ENCODE assay signal across 11 mouse cellular contexts in the genomic region with DNA sequence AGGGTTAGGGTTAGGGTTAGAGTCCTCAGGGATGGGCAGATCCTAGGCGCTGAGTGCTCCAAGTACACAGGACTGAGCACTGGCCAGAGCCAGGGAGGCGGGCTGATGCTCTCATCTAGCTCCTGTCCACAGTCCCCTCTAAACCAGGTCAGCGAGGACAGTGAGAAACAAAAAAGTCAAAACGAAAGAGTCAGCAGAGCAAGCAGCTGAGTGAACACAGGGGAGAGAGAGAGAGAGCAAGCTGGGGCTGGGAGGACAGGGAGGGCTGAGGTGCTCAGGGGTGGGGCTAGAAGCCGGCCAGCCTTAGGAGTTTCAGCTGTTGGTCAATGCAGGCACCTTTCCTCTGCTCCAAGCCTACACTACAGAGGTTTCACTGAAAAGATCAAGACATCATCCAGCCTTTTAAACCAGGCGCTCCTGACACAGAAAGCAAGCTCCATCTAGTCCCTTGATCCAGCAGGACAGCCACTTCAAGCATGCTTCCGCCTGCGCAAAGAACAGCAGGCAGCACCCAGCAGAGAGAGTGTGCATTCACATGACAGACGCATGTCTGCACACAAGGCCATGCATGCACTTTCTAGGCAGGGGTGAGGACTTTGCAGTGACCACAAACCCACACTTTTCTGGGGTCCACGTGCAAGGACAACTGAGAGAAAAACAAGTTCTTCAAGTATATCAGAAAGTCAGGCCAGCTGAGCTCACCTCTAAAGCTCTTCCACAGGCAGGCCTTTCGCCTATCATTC. TPM values are rescaled to one million over a fixed set of nuclear protein-coding genes. Genes with fewer than 3 reads are reported as not detected.
DNase-seq lines count a peak whose midpoint lies in the region; ATAC-seq and TF ChIP-seq lines count a peak whose summit lies in the region.
"Had no signal": no experiment of that assay in that cellular context is flagged by ENCODE, and none has a peak within 500 bp of the region (broad histone marks: within the 10 kb centered on the region; RNA-seq: fewer than 3 reads in every experiment).

No protein-coding gene starts in this region.

- peaks cover 23% of the 10 kb centered on the region for H3K4me1 ChIP-seq in heart, embryonic 13.5 days
- H3K4me1 ChIP-seq in neural tube, embryonic 11.5 days (ENCODE audit: control insufficient read depth, insufficient read depth, low read length), result peaks cover 4% of the 10 kb centered on the region; the same call in 1 of the 2 replicates
- H3K4me1 ChIP-seq in neural tube, embryonic 15.5 days, result peaks cover 23% of the 10 kb centered on the region
- peaks cover 4% of the 10 kb centered on the region; the same call in 1 of the 2 replicates for H3K4me1 ChIP-seq in small intestine, adult 2 months (ENCODE audit: control insufficient read depth, insufficient read depth, insufficient read length, low read length)
- H3K4me1 ChIP-seq: intestine, embryonic 15.5 days had no signal

- 54% methylated on average over 11 of the region's 11 CpGs for WGBS in heart, embryonic 13.5 days
- 50% methylated on average over 11 of the region's 11 CpGs for WGBS in neural tube, embryonic 11.5 days
- 64% methylated on average over 11 of the region's 11 CpGs for WGBS in neural tube, embryonic 15.5 days
- WGBS in small intestine, adult 2 months, result 68% methylated on average over 11 of the region's 11 CpGs

- H3K4me3 ChIP-seq in heart, embryonic 13.5 days, result peak overlapping the region; percentile 78
- no peak overlapping the region for H3K4me3 ChIP-seq in neural tube, embryonic 11.5 days (ENCODE audit: low read depth, low read length)
- no peak overlapping the region for H3K4me3 ChIP-seq in neural tube, embryonic 15.5 days (replicated peaks)
- peak overlapping the region; percentile 46 for H3K4me3 ChIP-seq in small intestine, adult 2 months (ENCODE audit: low read depth, low read length)
- H3K4me3 ChIP-seq in layer of hippocampus, adult 2 months, result no peak overlapping the region
- H3K4me3 ChIP-seq: forebrain, embryonic 15.5 days; intestine, embryonic 15.5 days had no signal

- no peak for TF ChIP-seq CTCF in small intestine, adult 2 months (IDR thresholded peaks at IDR 0.05; ENCODE audit: extremely low read depth, insufficient read length, insufficient replicate concordance, low read depth, low read length)
- no peak for TF ChIP-seq CTCF in layer of hippocampus, adult 2 months (conservative IDR thresholded peaks at IDR 0.05)

- peaks cover 38% of the 10 kb centered on the region for H3K27me3 ChIP-seq in heart, embryonic 13.5 days (replicated peaks)
- peaks cover 31% of the 10 kb centered on the region for H3K27me3 ChIP-seq in neural tube, embryonic 11.5 days (ENCODE audit: control insufficient read depth, insufficient read depth, low read length)
- peaks cover 45% of the 10 kb centered on the region for H3K27me3 ChIP-seq in neural tube, embryonic 15.5 days (replicated peaks)
- H3K27me3 ChIP-seq in small intestine, adult 2 months (ENCODE audit: control insufficient read depth, insufficient read depth, low read length), result no peaks in the 10 kb centered on the region

- peak overlapping the region; percentile 50; the same call in 1 of the 2 replicates for H3K9ac ChIP-seq in heart, embryonic 13.5 days
- no peak overlapping the region for H3K9ac ChIP-seq in neural tube, embryonic 11.5 days (ENCODE audit: low read length)
- H3K9ac ChIP-seq in neural tube, embryonic 15.5 days (replicated peaks), result no peak overlapping the region
- H3K9ac ChIP-seq: forebrain, embryonic 15.5 days; intestine, embryonic 15.5 days had no signal

- H3K4me2 ChIP-seq in heart, embryonic 13.5 days, result peak overlapping the region; percentile 100
- H3K4me2 ChIP-seq in neural tube, embryonic 11.5 days (ENCODE audit: low read depth), result 0 out of 2 replicates have a peak overlapping the region, but pooled peaks have one; percentile 8
- H3K4me2 ChIP-seq in neural tube, embryonic 15.5 days, result no peak overlapping the region
- H3K4me2 ChIP-seq: forebrain, embryonic 15.5 days; intestine, embryonic 15.5 days had no signal

- no peaks in the 10 kb centered on the region for H3K36me3 ChIP-seq in heart, embryonic 13.5 days
- no peaks in the 10 kb centered on the region for H3K36me3 ChIP-seq in neural tube, embryonic 11.5 days (ENCODE audit: control insufficient read depth, insufficient read depth, low read length)
- H3K36me3 ChIP-seq in neural tube, embryonic 15.5 days, result no peaks in the 10 kb centered on the region
- H3K36me3 ChIP-seq in small intestine, adult 2 months (ENCODE audit: control insufficient read depth, insufficient read depth, low read length), result no peaks in the 10 kb centered on the region
- H3K36me3 ChIP-seq: forebrain, embryonic 15.5 days; intestine, embryonic 15.5 days had no signal

- no peak for TF ChIP-seq POLR2A in small intestine, adult 2 months (IDR thresholded peaks at IDR 0.05; ENCODE audit: low read depth, low read length)

- DNase-seq in heart, adult 8-10 months (ENCODE audit: low spot score), result no peak
- no peak for DNase-seq in neural tube, embryonic 11.5 days (ENCODE audit: low spot score)
- DNase-seq in kidney, postnatal 10 days, result peak; percentile 41
- no peak for DNase-seq in layer of hippocampus, adult 8-10 months (ENCODE audit: low spot score in 2 of 2)
- no peak for DNase-seq in layer of hippocampus, adult 2 months (ENCODE audit: low spot score in 2 of 2)
- DNase-seq: embryo, embryonic 11 days had no signal

- no peaks in the 10 kb centered on the region for H3K9me3 ChIP-seq in heart, embryonic 13.5 days
- no peaks in the 10 kb centered on the region for H3K9me3 ChIP-seq in neural tube, embryonic 11.5 days (ENCODE audit: control insufficient read depth, low read length)
- H3K9me3 ChIP-seq in neural tube, embryonic 15.5 days (replicated peaks), result no peaks in the 10 kb centered on the region
- H3K9me3 ChIP-seq: forebrain, embryonic 15.5 days; intestine, embryonic 15.5 days had no signal

- peak overlapping the region; percentile 15; the same call in 1 of the 2 replicates for H3K27ac ChIP-seq in heart, embryonic 13.5 days (replicated peaks)
- H3K27ac ChIP-seq in neural tube, embryonic 11.5 days (ENCODE audit: low read depth, low read length), result no peak overlapping the region
- H3K27ac ChIP-seq in neural tube, embryonic 15.5 days (replicated peaks), result no peak overlapping the region
- peak overlapping the region; percentile 59 for H3K27ac ChIP-seq in small intestine, adult 2 months (ENCODE audit: insufficient read depth, low read depth, low read length)
- no peak overlapping the region for H3K27ac ChIP-seq in layer of hippocampus, adult 2 months
- H3K27ac ChIP-seq: forebrain, embryonic 15.5 days; intestine, embryonic 15.5 days had no signal

- ATAC-seq in heart, embryonic 13.5 days (ENCODE audit: extremely low read depth, insufficient number of reproducible peaks, low FRiP score, low TSS enrichment), result no peak
- no peak for ATAC-seq in neural tube, embryonic 11.5 days (ENCODE audit: insufficient read depth, low FRiP score, low TSS enrichment)
- no peak for ATAC-seq in neural tube, embryonic 15.5 days (ENCODE audit: low FRiP score)
- ATAC-seq: forebrain, embryonic 15.5 days; intestine, embryonic 15.5 days had no signal

RNA-seq across cellular contexts. Expression of a gene that starts 3.6 kb away (rescaled TPM):
- 17.4 and 31.3 TPM in 2 replicates for polyA plus RNA-seq in heart, embryonic 13.5 days (2015; fragmentation: Nextera tagmentation; extraction: Ambion mirVana)
- 10 to 100 TPM in 1 of 4 experiments, 1 to 10 TPM in 3; 6.1 to 30.2 (median 7.6) TPM for total RNA-seq in heart, adult 8-10 months (2022)
- 2.6 and 3.0 TPM in 2 replicates for polyA plus RNA-seq in neural tube, embryonic 11.5 days (2014; fragmentation: Nextera tagmentation; extraction: Ambion mirVana)
- polyA plus RNA-seq in neural tube, embryonic 15.5 days (2015; fragmentation: Nextera tagmentation; extraction: Ambion mirVana), result 3.0 and 3.7 TPM in 2 replicates
- polyA plus RNA-seq in small intestine, adult 2 months (2012; rRNA removed), result 7.7 and 10.3 TPM in 2 replicates
- 10 to 100 TPM in 2 of 4 experiments, 1 to 10 TPM in 2; 2.1 to 18.9 (median 9.0) TPM for total RNA-seq in layer of hippocampus, adult 8-10 months (2022)
- 1 to 10 TPM; 2.3 to 2.4 TPM for total RNA-seq in layer of hippocampus, adult 2 months (2021)

Comparison
In these comparisons a context has a peak if more than half of its experiments do, and no peak if none do; other contexts are left out.
1. H3K27ac ChIP-seq: peak in heart, embryonic 13.5 days (single experiment) and small intestine, adult 2 months (single experiment); none in neural tube, embryonic 11.5 days (single experiment), neural tube, embryonic 15.5 days (single experiment) and layer of hippocampus, adult 2 months (single experiment).
2. H3K4me3 ChIP-seq: peak in heart, embryonic 13.5 days (single experiment) and small intestine, adult 2 months (single experiment); none in neural tube, embryonic 11.5 days (single experiment), neural tube, embryonic 15.5 days (single experiment) and layer of hippocampus, adult 2 months (single experiment).